Mouse (Mus musculus): ENCODE measurements around the gene Arhgef25. TPM values are rescaled to one million over a fixed set of nuclear protein-coding genes. Genes with fewer than 3 reads are reported as not detected.
"Not testable (repeated sequence)": the region's sequence is repeated elsewhere in the genome, so short reads cannot be mapped to it uniquely, and the experiment has no call there.

Arhgef25 gene
- polyA plus RNA-seq, 1 experiment: 25.0 TPM

- H3K4me3 ChIP-seq (replicated peaks; ENCODE audit: control insufficient read depth, low read depth, low read length): no peak overlapping the region
- 83% methylated on average over 1 of the region's 1 CpGs for WGBS
- no peak for TF ChIP-seq CTCF (IDR thresholded peaks at IDR 0.05; ENCODE audit: control insufficient read depth, insufficient read depth, low read length)
- H3K27ac ChIP-seq (ENCODE audit: control insufficient read depth, insufficient read depth, low read depth, low read length, poor library complexity): no peak overlapping the region
- H3K4me1 ChIP-seq (ENCODE audit: control insufficient read depth, insufficient read depth, low read length): no peaks in the 10 kb centered on the region
Measured at GRCm38 (mm10) chr10:127156511-127156910, 33.4 kb downstream of the Arhgef25 start.

- Histone ChIP-seq H3K4me3 (replicated peaks; ENCODE audit: control insufficient read depth, low read depth, low read length) (no peak overlapping the region), H3K4me1 (ENCODE audit: control insufficient read depth, insufficient read depth, low read length) (no peaks in the 10 kb centered on the region), H3K27ac (ENCODE audit: control insufficient read depth, insufficient read depth, low read depth, low read length, poor library complexity) (no peak overlapping the region)
- 90% methylated on average over 1 of the region's 1 CpGs for WGBS
- TF ChIP-seq CTCF (IDR thresholded peaks at IDR 0.05; ENCODE audit: control insufficient read depth, insufficient read depth, low read length): no peak
- TF ChIP-seq POLR2A (IDR thresholded peaks at IDR 0.05; ENCODE audit: borderline replicate concordance, control insufficient read depth, low read depth, low read length): no peak
Measured at GRCm38 (mm10) chr10:127156089-127156488, 33.8 kb downstream of the Arhgef25 start.

- H3K4me1 ChIP-seq (ENCODE audit: control insufficient read depth, insufficient read depth, low read length): peaks cover 2% of the 10 kb centered on the region; the same call in 1 of the 2 replicates
- H3K4me3 ChIP-seq (replicated peaks; ENCODE audit: control insufficient read depth, low read depth, low read length): no peak overlapping the region
- no peak for TF ChIP-seq POLR2A (IDR thresholded peaks at IDR 0.05; ENCODE audit: borderline replicate concordance, control insufficient read depth, low read depth, low read length)
- no peak for TF ChIP-seq CTCF (IDR thresholded peaks at IDR 0.05; ENCODE audit: control insufficient read depth, insufficient read depth, low read length)
- 81% methylated on average over 5 of the region's 5 CpGs for WGBS
- H3K27ac ChIP-seq (ENCODE audit: control insufficient read depth, insufficient read depth, low read depth, low read length, poor library complexity): no peak overlapping the region
Measured at GRCm38 (mm10) chr10:127154652-127155051, 35.2 kb downstream of the Arhgef25 start.

GRCm38 (mm10) chr10:127154241-127154640 lies 35.6 kb downstream of the Arhgef25 start:
- TF ChIP-seq POLR2A (IDR thresholded peaks at IDR 0.05; ENCODE audit: borderline replicate concordance, control insufficient read depth, low read depth, low read length): no peak
- TF ChIP-seq CTCF (IDR thresholded peaks at IDR 0.05; ENCODE audit: control insufficient read depth, insufficient read depth, low read length): no peak
- H3K27ac ChIP-seq (ENCODE audit: control insufficient read depth, insufficient read depth, low read depth, low read length, poor library complexity): no peak overlapping the region

GRCm38 (mm10) chr10:127153323-127153722 lies 36.6 kb downstream of the Arhgef25 start:
- H3K4me3 ChIP-seq (replicated peaks; ENCODE audit: control insufficient read depth, low read depth, low read length): no peak overlapping the region
- peaks cover 2% of the 10 kb centered on the region; the same call in 1 of the 2 replicates for H3K4me1 ChIP-seq (ENCODE audit: control insufficient read depth, insufficient read depth, low read length)
- H3K27ac ChIP-seq (ENCODE audit: control insufficient read depth, insufficient read depth, low read depth, low read length, poor library complexity): no peak overlapping the region
- 83% methylated on average over 7 of the region's 7 CpGs for WGBS
- TF ChIP-seq POLR2A (IDR thresholded peaks at IDR 0.05; ENCODE audit: borderline replicate concordance, control insufficient read depth, low read depth, low read length) (no peak), CTCF (IDR thresholded peaks at IDR 0.05; ENCODE audit: control insufficient read depth, insufficient read depth, low read length) (no peak)

More at GRCm38 (mm10) chr10:127154241-127154640, 35.6 kb downstream of the Arhgef25 start:
- 91% methylated on average over 2 of the region's 2 CpGs for WGBS
- Histone ChIP-seq H3K4me1 (ENCODE audit: control insufficient read depth, insufficient read depth, low read length) (peaks cover 2% of the 10 kb centered on the region; the same call in 1 of the 2 replicates), H3K4me3 (replicated peaks; ENCODE audit: control insufficient read depth, low read depth, low read length) (no peak overlapping the region)

- WGBS: 87% methylated on average over 10 of the region's 10 CpGs
- not testable (repeated sequence) for H3K4me3 ChIP-seq (replicated peaks; ENCODE audit: control insufficient read depth, low read depth, low read length)
Measured at GRCm38 (mm10) chr10:127152556-127152955, 37.3 kb downstream of the Arhgef25 start.

GRCm38 (mm10) chr10:127151233-127151632 lies 38.6 kb downstream of the Arhgef25 start:
- not testable (repeated sequence) for H3K4me1 ChIP-seq (ENCODE audit: control insufficient read depth, insufficient read depth, low read length); H3K4me3 ChIP-seq (replicated peaks; ENCODE audit: control insufficient read depth, low read depth, low read length); H3K27ac ChIP-seq (ENCODE audit: control insufficient read depth, insufficient read depth, low read depth, low read length, poor library complexity)
- 90% methylated on average over 3 of the region's 3 CpGs for WGBS

More at GRCm38 (mm10) chr10:127152556-127152955, 37.3 kb downstream of the Arhgef25 start:
- H3K4me1 ChIP-seq (ENCODE audit: control insufficient read depth, insufficient read depth, low read length); H3K27ac ChIP-seq (ENCODE audit: control insufficient read depth, insufficient read depth, low read depth, low read length, poor library complexity): not testable (repeated sequence)

- WGBS: 44% methylated on average over 4 of the region's 4 CpGs
- H3K4me3 ChIP-seq (replicated peaks; ENCODE audit: control insufficient read depth, low read depth, low read length): peak overlapping the region; percentile 11
- peaks cover 2% of the 10 kb centered on the region; the same call in 1 of the 2 replicates for H3K4me1 ChIP-seq (ENCODE audit: control insufficient read depth, insufficient read depth, low read length)
- TF ChIP-seq POLR2A (IDR thresholded peaks at IDR 0.05; ENCODE audit: borderline replicate concordance, control insufficient read depth, low read depth, low read length) (no peak), CTCF (IDR thresholded peaks at IDR 0.05; ENCODE audit: control insufficient read depth, insufficient read depth, low read length) (no peak)
- H3K27ac ChIP-seq (ENCODE audit: control insufficient read depth, insufficient read depth, low read depth, low read length, poor library complexity): peak overlapping the region; percentile 17; the same call in 1 of the 2 replicates
Measured at GRCm38 (mm10) chr10:127150471-127150872, 39.4 kb downstream of the Arhgef25 start.

- TF ChIP-seq POLR2A (IDR thresholded peaks at IDR 0.05; ENCODE audit: borderline replicate concordance, control insufficient read depth, low read depth, low read length) (no peak), CTCF (IDR thresholded peaks at IDR 0.05; ENCODE audit: control insufficient read depth, insufficient read depth, low read length) (no peak)
- peaks cover 2% of the 10 kb centered on the region; the same call in 1 of the 2 replicates for H3K4me1 ChIP-seq (ENCODE audit: control insufficient read depth, insufficient read depth, low read length)
- H3K27ac ChIP-seq (ENCODE audit: control insufficient read depth, insufficient read depth, low read depth, low read length, poor library complexity): no peak overlapping the region
- 79% methylated on average over 6 of the region's 6 CpGs for WGBS
- no peak overlapping the region for H3K4me3 ChIP-seq (replicated peaks; ENCODE audit: control insufficient read depth, low read depth, low read length)
Measured at GRCm38 (mm10) chr10:127147135-127147534, 42.7 kb downstream of the Arhgef25 start.

All from bone marrow, adult 2 months (tissue).